Mouse (Mus musculus) myocyte (in vitro differentiated cells): Measurements from ENCODE around the gene Gm45337. TPM values are rescaled to one million over a fixed set of nuclear protein-coding genes. Genes with fewer than 3 reads are reported as not detected.
"Not testable (repeated sequence)": the region's sequence is repeated elsewhere in the genome, so short reads cannot be mapped to it uniquely, and the experiment has no call there.

Experiments
- H3K27me3 ChIP-seq: one replicate; pipeline ENCODE4 v1.6.1; 2011; ENCODE audit not compliant: control insufficient read depth, insufficient read depth, insufficient read length
- H3K36me3 ChIP-seq: one replicate; pipeline ENCODE4 v1.6.1; 2011; ENCODE audit not compliant: control insufficient read depth, insufficient read depth
- H3K4me2 ChIP-seq: one replicate; pipeline ENCODE4 v1.6.1; 2011; ENCODE audit warnings: low read depth, control low read depth
- H3K4me3 ChIP-seq: one replicate; pipeline ENCODE4 v1.5.1; 2011; ENCODE audit warnings: mild to moderate bottlenecking, control low read depth, moderate library complexity
- H3K79me2 ChIP-seq: one replicate; pipeline ENCODE4 v1.6.1; 2011; ENCODE audit not compliant: control insufficient read depth, insufficient read depth
- H3ac ChIP-seq: one replicate; pipeline ENCODE4 v1.6.1; 2011; ENCODE audit not compliant: control insufficient read depth, insufficient read length
- CEBPB ChIP-seq: IDR thresholded peaks from 2 replicates; pipeline ENCODE4 v1.6.1; 2011; ENCODE audit warnings: mild to moderate bottlenecking, moderate library complexity; ENCODE audit not compliant: poor library complexity, insufficient read depth, severe bottlenecking
- E2F4 ChIP-seq: IDR thresholded peaks from one replicate; pipeline ENCODE4 v1.6.1; 2011; ENCODE audit warnings: mild to moderate bottlenecking, control low read depth, moderate library complexity; ENCODE audit not compliant: insufficient read depth
- MAX ChIP-seq: IDR thresholded peaks from one replicate; pipeline ENCODE4 v1.6.1; 2011; ENCODE audit warnings: low read depth, mild to moderate bottlenecking, control low read depth
- MYOD1 ChIP-seq, 3 experiments: IDR thresholded peaks; one replicate each; pipeline ENCODE4 v1.6.1; 2011; ENCODE audit warnings: control low read depth in 2 of 3, low read depth in 2 of 3, mild to moderate bottlenecking in 2 of 3, moderate library complexity in 1 of 3; ENCODE audit not compliant: insufficient read length in 2 of 3, control insufficient read depth in 1 of 3
- MYOG ChIP-seq, 3 experiments: IDR thresholded peaks; one replicate each; pipeline ENCODE4 v1.6.1; 2011; ENCODE audit warnings: control low read depth in 2 of 3, low read depth in 2 of 3, mild to moderate bottlenecking in 2 of 3; ENCODE audit not compliant: insufficient read length in 2 of 3, control insufficient read depth in 1 of 3, insufficient read depth in 1 of 3
- POLR2A ChIP-seq: IDR thresholded peaks from one replicate; pipeline ENCODE4 v1.6.1; 2011; ENCODE audit warnings: low read depth, mild to moderate bottlenecking, control low read depth, moderate library complexity; ENCODE audit not compliant: insufficient read length
- POLR2AphosphoS2 ChIP-seq: IDR thresholded peaks from one replicate; pipeline ENCODE4 v1.6.1; 2011; ENCODE audit warnings: low read depth, control low read depth; ENCODE audit not compliant: insufficient read length
- REST ChIP-seq: IDR thresholded peaks from one replicate; pipeline ENCODE4 v1.6.1; 2011; ENCODE audit warnings: mild to moderate bottlenecking, control low read depth, moderate library complexity; ENCODE audit not compliant: insufficient read depth, insufficient read length
- SRF ChIP-seq: IDR thresholded peaks from one replicate; pipeline ENCODE4 v1.6.1; 2011; ENCODE audit warnings: low read depth; ENCODE audit not compliant: control insufficient read depth, insufficient read length
- TCF12 ChIP-seq: IDR thresholded peaks from one replicate; pipeline ENCODE4 v1.6.1; 2011; ENCODE audit warnings: mild to moderate bottlenecking, control low read depth; ENCODE audit not compliant: poor library complexity, insufficient read depth, severe bottlenecking
- TCF3 ChIP-seq: IDR thresholded peaks from one replicate; pipeline ENCODE4 v1.6.1; 2011; ENCODE audit warnings: low read depth, control low read depth; ENCODE audit not compliant: insufficient read length
- USF1 ChIP-seq: IDR thresholded peaks from one replicate; pipeline ENCODE4 v1.6.1; 2011; ENCODE audit warnings: low read depth, mild to moderate bottlenecking, control low read depth, moderate library complexity
- polyA plus RNA-seq: library from polyadenylated mRNA; unstranded; fragments of >200 nt; fragmentation: generic; extraction: Trizol; gene quantifications from one replicate; pipeline ENCODE4 v1.2.1, GENCODE M21; 2012; ENCODE audit warnings: missing spikeins

The Gm45337 gene
- polyA plus RNA-seq, 1 experiment, result not detected

GRCm38 (mm10) chr7:142169836-142170235 lies 25.4 kb upstream of the Gm45337 start:
- no peak overlapping the region for H3K4me3 ChIP-seq

GRCm38 (mm10) chr7:142165639-142166038 lies 21.2 kb upstream of the Gm45337 start, which contains the start of gene Gm4553:
Gm4553 (minus strand) TSS chr7:142165739.
- H3K4me2 ChIP-seq, result not testable (repeated sequence)

More at GRCm38 (mm10) chr7:142169836-142170235, 25.4 kb upstream of the Gm45337 start:
- Histone ChIP-seq H3K36me3 (no peaks in the 10 kb centered on the region), H3ac (no peak overlapping the region), H3K79me2 (no peaks in the 10 kb centered on the region), H3K27me3 (no peaks in the 10 kb centered on the region), H3K4me2 (no peak overlapping the region)
- no peak for TF ChIP-seq POLR2AphosphoS2
- TF ChIP-seq TCF3, result no peak
- no peak for TF ChIP-seq E2F4
- no peak for TF ChIP-seq CEBPB

GRCm38 (mm10) chr7:142159366-142159765 lies 15.0 kb upstream of the Gm45337 start:
- Histone ChIP-seq H3K79me2 (no peaks in the 10 kb centered on the region), H3ac (no peak overlapping the region), H3K4me2 (no peak overlapping the region), H3K4me3 (no peak overlapping the region), H3K27me3 (peaks cover 25% of the 10 kb centered on the region), H3K36me3 (no peaks in the 10 kb centered on the region)
- TF ChIP-seq E2F4, result no peak
- no peak for TF ChIP-seq TCF3

More at GRCm38 (mm10) chr7:142165639-142166038, 21.2 kb upstream of the Gm45337 start, which contains the start of gene Gm4553:
- H3K36me3 ChIP-seq, H3K27me3 ChIP-seq, H3K79me2 ChIP-seq, H3ac ChIP-seq, H3K4me3 ChIP-seq: not testable (repeated sequence)

GRCm38 (mm10) chr7:142157013-142157412 lies 12.6 kb upstream of the Gm45337 start, which contains the start of gene Gm29735:
Gm29735 (minus strand) TSS chr7:142157113.
- H3ac ChIP-seq, H3K4me3 ChIP-seq, H3K36me3 ChIP-seq, H3K4me2 ChIP-seq, H3K79me2 ChIP-seq: not testable (repeated sequence)
- peaks cover 25% of the 10 kb centered on the region for H3K27me3 ChIP-seq

- peaks cover 17% of the 10 kb centered on the region for H3K27me3 ChIP-seq
- no peak overlapping the region for H3ac ChIP-seq
- H3K36me3 ChIP-seq, result no peaks in the 10 kb centered on the region
- TF ChIP-seq MAX (no peak), POLR2AphosphoS2 (no peak), USF1 (no peak), POLR2A (no peak), TCF3 (no peak), REST (no peak), E2F4 (no peak), TCF12 (no peak), MYOG (IDR thresholded peaks at IDR 0.05; ENCODE audit: control insufficient read depth in 1 of 3, insufficient read depth in 1 of 3, insufficient read length in 2 of 3, low read depth in 2 of 3) (no peak)
- H3K4me2 ChIP-seq, result no peak overlapping the region
- no peak overlapping the region for H3K4me3 ChIP-seq
- H3K79me2 ChIP-seq, result no peaks in the 10 kb centered on the region
Measured at GRCm38 (mm10) chr7:142155308-142155707, 10.9 kb upstream of the Gm45337 start.

GRCm38 (mm10) chr7:142152191-142152590 lies 7.8 kb upstream of the Gm45337 start:
- Histone ChIP-seq H3K4me2 (no peak overlapping the region), H3K27me3 (no peaks in the 10 kb centered on the region), H3K36me3 (no peaks in the 10 kb centered on the region), H3K79me2 (no peaks in the 10 kb centered on the region), H3ac (no peak overlapping the region), H3K4me3 (no peak overlapping the region)
- TF ChIP-seq MYOG (IDR thresholded peaks at IDR 0.05; ENCODE audit: control insufficient read depth in 1 of 3, insufficient read depth in 1 of 3, insufficient read length in 2 of 3, low read depth in 2 of 3) (no peak), SRF (no peak), POLR2A (no peak), MAX (no peak), USF1 (no peak), E2F4 (no peak), TCF3 (no peak), POLR2AphosphoS2 (no peak), CEBPB (no peak), REST (no peak), MYOD1 (IDR thresholded peaks at IDR 0.05; ENCODE audit: control insufficient read depth in 1 of 3, insufficient read length in 2 of 3, low read depth in 2 of 3) (no peak), TCF12 (no peak)
